Mouse (Mus musculus) MEL (cell line): ENCODE measurements around the gene Sez6l.

ENCODE experiments used
- CTCF ChIP-seq, 3 experiments: IDR thresholded peaks in 2 of 3; conservative IDR thresholded peaks in 1 of 3; 2 replicates each; pipeline ENCODE4 v1.5.1; 2011 to 2012; ENCODE audit warnings: low read length in 3 of 3, low read depth in 2 of 3, mild to moderate bottlenecking in 2 of 3, improper control_type of control experiment in 1 of 3, inconsistent platforms in 1 of 3, mixed read lengths in 1 of 3, moderate library complexity in 1 of 3; ENCODE audit not compliant: control insufficient read depth in 1 of 3, insufficient read depth in 1 of 3, poor library complexity in 1 of 3, severe bottlenecking in 1 of 3
- EP300 ChIP-seq, 2 experiments: IDR thresholded peaks; 2 replicates each; pipeline ENCODE4 v1.6.1; 2011; ENCODE audit warnings: improper control_type of control experiment in 2 of 2, low read length in 2 of 2, low read depth in 1 of 2, mild to moderate bottlenecking in 1 of 2
- ETS1 ChIP-seq: IDR thresholded peaks from 2 replicates; pipeline ENCODE4 v1.6.1; 2012; ENCODE audit warnings: low read depth, mild to moderate bottlenecking, inconsistent platforms, low read length, improper control_type of control experiment, moderate library complexity

GRCm38 (mm10) chr5:112369326-112369725, 207.7 kb downstream of the Sez6l start:
- TF ChIP-seq EP300 (IDR thresholded peaks at IDR 0.05; ENCODE audit: low read depth in 1 of 2, low read length in 2 of 2) (no peak), CTCF (IDR thresholded peaks at IDR 0.05 in 2 of 3, conservative IDR thresholded peaks at IDR 0.05 in 1 of 3; ENCODE audit: control insufficient read depth in 1 of 3, insufficient read depth in 1 of 3, low read depth in 2 of 3, low read length in 3 of 3, poor library complexity in 1 of 3, severe bottlenecking in 1 of 3) (no peak), ETS1 (no peak)
